Mouse (Mus musculus): ENCODE measurements around the gene Emx2.
A peak's percentile ranks its signal among the peaks of the same experiment; 100 is the strongest.

Emx2 gene

DNA sequence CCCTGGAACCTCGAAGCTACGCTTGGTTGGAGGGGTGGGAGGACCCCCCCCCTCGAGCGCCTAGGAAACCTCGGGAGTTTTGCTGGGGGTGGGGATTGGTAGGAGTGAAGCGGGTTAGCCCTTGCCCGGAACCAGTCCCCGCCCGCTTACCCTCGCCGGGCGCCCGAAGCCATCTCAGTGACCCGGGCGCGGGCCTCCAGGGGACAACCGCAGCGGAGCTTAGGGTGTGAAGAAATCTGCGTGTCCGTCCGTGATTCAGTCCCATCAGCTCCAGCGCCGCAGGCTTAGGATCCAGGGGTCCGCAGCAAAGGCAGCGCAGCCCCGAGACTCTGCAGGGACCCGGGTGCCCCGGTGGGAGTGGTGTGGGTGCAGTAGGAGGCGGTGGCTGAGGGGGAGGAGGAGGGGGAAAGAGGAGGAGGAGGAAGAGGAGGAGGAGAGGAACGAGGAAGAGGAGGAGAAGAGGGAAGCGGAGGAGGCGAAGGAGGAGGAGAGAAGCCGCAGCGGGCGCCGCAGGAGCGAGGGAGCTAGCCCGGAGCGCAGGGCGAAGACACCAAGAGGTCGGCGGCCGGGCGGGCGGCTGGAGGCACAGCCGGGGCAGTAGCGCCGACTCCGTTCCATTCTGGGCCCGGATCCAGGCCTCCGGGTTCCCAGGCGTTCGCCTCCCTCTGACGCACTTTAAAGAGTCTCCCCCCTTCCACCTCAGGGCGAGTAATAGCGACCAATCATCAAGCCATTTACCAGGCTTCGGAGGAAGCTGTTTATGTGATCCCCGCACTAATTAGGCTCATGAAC is at the start of gene Emx2:
Gene Emx2, plus strand, starts transcription at position 422 of the 792 bp plus-strand sequence.
- DNase-seq (ENCODE audit: low spot score in 2 of 2): peak; percentile 48 to 62

GRCm38 (mm10) chr19:59414128-59414527 is 44.0 kb upstream of the Emx2 start:
- DNase-seq (ENCODE audit: low spot score in 2 of 2): no peak

DNA sequence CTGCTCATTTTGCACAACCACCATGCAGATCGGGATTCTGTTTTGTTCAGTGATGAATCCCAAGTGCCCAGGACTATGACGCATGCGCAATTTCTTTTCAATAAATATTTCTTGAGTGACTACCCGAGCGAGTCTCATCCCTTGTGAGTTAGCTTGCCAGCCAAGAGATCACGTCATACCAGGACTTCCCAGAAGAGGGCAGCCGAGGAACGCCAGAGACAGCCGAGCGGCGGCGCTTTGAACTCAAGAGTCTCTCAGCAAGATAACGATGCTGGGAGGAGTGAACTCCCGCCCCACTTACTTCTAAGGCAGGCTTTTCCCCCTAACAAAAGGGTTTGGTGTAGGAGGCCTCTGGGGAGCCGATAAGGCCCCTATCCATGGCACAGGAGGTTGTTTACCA is 40.1 kb upstream of the Emx2 start:
- DNase-seq (ENCODE audit: low spot score in 2 of 2): peak; percentile 97 to 98

DNA sequence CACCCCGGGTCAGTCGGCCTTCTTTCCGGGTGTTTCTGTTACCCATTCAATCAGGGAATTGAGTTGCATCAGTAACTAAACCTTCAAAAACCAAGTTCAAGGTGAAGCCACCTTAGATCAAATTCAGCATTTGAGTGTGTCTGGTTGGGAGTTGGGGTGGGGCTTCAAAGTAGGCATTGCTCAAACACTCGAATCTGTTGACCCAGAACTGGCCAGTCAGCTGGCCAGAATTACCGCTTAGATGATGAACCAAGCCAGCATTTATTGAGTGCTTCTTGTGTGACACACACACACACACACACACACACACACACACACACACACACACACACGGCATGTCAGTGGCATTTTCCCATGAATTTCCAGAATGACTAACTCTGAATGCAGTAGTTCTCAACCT is 39.5 kb upstream of the Emx2 start:
- DNase-seq (ENCODE audit: low spot score in 2 of 2): no peak

GRCm38 (mm10) chr19:59422393-59422792 is 35.8 kb upstream of the Emx2 start:
- DNase-seq (ENCODE audit: low spot score in 2 of 2): no peak

DNA sequence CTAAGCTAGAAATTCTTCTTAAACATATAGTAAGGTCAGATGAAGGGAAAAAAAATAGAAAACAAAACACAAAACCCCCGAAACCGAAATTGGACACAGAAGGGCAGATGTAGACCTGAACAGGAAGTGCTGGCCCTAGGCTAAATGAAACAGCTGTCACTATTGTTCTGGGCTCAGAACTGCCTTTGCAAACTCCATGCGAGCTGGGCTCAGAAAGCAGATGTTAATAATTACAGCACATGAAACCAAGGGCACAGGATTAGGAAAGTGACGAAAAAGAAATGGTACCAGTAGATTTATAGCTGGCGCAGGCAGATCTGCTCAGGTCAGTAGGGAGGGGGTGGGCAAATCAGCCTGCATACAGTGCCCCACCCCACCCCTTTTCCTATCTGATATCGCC is 34.5 kb upstream of the Emx2 start:
- no peak for DNase-seq (ENCODE audit: low spot score in 2 of 2)

DNA sequence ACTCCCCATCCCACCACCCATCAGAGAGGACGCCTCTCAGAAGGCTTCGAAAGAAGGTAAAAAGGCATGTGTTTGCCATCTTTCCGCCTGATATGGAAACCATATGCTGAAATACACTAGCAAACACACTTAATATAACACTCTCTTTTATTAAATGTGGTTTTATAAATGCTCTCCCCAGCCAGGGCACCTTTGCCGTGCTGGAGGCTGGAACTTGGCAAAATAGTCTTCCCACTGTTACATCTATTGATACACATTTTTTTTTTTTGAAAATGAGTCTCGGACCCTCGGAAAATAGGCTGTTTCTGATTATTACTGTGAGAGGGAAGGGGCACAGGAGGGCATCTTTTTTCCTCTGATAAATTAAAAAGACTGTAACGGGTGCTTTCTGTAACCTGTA is 33.2 kb upstream of the Emx2 start:
- DNase-seq (ENCODE audit: low spot score in 2 of 2): no peak

- peak in 1 of 2 experiments; percentile 4 for DNase-seq (ENCODE audit: low spot score in 2 of 2)
These were observed 25.9 kb upstream of the Emx2 start for GRCm38 (mm10) chr19:59432286-59432685.

DNA sequence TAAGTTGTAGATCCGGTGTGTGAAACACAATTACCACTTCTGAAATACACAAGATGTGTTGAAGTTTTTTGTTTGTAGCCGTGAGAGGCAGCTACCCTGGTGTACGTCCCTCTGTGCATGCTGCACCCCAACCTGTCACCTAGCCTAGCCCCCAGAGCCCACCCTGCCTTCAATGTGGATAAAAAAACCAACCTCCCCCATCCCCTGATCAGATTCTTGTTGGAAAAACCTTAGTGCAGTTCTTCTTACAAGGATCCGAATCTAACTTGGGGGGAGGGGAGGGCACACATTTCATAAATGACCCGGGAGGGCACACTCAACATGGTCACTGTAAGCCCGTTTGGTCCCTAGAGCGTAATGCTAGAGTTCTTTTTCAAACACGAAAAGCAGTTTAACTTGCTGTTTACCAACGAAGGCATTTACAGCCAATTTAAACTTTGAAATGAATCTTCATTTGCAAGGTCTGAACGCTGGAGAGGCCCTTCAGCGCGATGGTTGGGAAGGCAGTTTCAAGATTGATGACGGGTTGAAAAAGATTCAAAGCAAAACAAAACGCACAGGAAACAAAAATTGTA is 7.5 kb upstream of the Emx2 start:
- DNase-seq (ENCODE audit: low spot score in 2 of 2): no peak

GRCm38 (mm10) chr19:59451441-59451951 is 6.7 kb upstream of the Emx2 start:
- DNase-seq (ENCODE audit: low spot score in 2 of 2): no peak

GRCm38 (mm10) chr19:59452321-59452720 is 5.9 kb upstream of the Emx2 start:
- DNase-seq (ENCODE audit: low spot score in 2 of 2): no peak

GRCm38 (mm10) chr19:59453591-59453990 is 4.6 kb upstream of the Emx2 start:
- no peak for DNase-seq (ENCODE audit: low spot score in 2 of 2)

- DNase-seq (ENCODE audit: low spot score in 2 of 2): peak; percentile 84 to 87
These were observed 4.0 kb upstream of the Emx2 start for GRCm38 (mm10) chr19:59454196-59454595.

DNA sequence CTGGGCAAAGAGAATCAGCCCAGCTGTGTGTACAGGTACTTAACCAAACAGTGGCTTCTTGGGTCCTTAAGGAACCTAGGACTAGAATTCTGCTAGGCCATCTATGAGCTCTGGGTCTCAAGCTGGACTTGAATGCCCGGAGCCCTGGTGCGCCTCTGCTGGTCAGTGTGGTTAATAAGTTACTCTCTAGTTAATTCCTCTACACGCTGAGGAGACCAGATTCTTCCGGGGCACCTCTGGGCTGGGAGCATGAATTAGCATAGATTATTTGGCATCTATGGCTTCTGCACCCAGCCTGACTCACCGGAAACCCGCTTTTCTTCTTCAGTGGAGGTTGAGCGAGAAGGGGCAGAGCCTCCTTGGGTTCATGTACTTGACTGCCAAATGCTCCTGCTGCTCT is 2.5 kb upstream of the Emx2 start:
- no peak for DNase-seq (ENCODE audit: low spot score in 2 of 2)

DNA sequence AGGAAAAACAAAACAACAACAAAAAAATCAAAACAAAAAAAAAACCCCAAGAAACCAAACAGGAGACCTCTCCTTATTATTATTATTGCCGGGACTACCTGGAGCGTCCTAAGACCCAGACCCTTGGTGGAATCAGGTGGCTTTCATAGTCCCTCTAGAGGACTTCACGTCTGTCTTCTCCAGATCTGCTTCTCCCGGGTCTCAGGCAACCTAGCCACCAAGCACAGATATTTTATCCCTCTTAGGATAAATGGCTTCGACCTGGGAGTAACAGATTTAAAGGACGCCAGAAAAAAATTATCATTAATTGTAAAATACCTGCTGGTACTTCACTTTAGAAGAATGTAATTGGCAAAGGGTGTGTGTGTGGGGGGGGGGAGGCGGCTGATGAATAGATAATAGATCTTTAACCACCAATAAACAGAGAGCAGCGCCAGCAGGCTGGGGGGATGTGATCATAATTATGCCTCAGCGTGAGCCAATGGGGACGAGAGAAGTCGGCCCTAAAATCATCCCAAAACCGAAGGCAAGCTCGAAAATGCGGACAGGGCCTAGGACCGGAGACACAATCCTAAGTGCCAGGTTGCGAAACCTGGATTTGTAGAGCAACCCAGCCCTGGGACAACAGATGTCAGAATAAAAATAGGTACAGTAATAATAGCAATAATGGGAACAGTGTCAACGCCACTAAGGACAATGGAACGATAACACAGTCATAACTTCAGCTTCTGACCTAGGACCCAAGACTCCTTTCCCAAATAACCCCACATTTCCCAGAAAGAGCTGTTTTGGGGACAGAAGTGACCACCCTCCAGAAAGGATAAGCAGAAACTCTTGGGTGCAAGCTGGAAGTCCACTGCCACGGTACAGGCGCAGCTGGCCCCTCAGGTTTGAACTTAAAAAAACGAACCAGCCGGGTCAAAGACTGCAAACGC is 894 bp upstream of the Emx2 start:
- DNase-seq (ENCODE audit: low spot score in 2 of 2): peak in 1 of 2 experiments; percentile 51

DNA sequence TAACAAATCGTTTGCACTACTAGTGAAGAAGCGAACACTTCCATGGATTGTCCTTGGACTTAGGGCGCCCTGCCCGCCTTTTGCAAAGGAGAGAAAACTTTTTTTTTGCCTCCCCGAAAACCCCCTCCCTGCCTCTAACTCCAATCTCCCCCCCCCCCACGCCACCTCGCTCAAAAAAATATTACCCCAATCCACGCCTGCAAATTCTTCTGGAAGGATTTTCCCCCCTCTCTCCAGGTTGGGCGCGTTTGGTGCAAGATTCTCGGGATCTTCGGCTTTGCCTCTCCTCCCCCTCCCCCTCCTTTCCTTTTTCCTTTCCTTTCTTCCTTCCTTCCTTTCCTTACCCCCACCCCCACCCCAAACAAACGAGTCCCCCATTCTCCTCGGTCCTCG is 567 bp downstream of the Emx2 start:
- no peak for DNase-seq (ENCODE audit: low spot score in 2 of 2)

GRCm38 (mm10) chr19:59459158-59459781 is 1.1 kb downstream of the Emx2 start:
- DNase-seq (ENCODE audit: low spot score in 2 of 2): no peak

DNA sequence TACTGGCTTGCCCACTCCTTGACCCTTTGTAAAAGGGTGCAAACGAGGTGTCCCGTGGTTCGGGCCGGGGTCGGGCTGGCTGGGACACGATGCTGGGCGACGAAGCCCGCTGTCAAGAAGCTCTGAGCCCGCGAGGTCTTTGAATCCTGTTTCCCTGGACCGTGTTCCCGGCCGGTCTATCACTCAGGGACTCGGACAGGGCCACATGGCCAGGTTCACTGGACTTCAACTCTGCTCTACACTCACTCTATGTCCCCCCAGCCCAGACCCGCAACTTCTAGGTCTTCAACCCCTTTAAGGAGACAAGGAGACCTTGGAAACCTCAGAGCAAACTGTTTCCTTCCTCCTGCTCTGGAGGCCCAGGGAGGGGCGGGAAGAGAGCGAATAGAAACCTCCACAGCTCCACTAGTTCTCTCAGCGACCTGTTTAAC is 1.7 kb downstream of the Emx2 start:
- no peak for DNase-seq (ENCODE audit: low spot score in 2 of 2)

GRCm38 (mm10) chr19:59460328-59461115 is 2.4 kb downstream of the Emx2 start:
- DNase-seq (ENCODE audit: low spot score in 2 of 2): no peak

DNA sequence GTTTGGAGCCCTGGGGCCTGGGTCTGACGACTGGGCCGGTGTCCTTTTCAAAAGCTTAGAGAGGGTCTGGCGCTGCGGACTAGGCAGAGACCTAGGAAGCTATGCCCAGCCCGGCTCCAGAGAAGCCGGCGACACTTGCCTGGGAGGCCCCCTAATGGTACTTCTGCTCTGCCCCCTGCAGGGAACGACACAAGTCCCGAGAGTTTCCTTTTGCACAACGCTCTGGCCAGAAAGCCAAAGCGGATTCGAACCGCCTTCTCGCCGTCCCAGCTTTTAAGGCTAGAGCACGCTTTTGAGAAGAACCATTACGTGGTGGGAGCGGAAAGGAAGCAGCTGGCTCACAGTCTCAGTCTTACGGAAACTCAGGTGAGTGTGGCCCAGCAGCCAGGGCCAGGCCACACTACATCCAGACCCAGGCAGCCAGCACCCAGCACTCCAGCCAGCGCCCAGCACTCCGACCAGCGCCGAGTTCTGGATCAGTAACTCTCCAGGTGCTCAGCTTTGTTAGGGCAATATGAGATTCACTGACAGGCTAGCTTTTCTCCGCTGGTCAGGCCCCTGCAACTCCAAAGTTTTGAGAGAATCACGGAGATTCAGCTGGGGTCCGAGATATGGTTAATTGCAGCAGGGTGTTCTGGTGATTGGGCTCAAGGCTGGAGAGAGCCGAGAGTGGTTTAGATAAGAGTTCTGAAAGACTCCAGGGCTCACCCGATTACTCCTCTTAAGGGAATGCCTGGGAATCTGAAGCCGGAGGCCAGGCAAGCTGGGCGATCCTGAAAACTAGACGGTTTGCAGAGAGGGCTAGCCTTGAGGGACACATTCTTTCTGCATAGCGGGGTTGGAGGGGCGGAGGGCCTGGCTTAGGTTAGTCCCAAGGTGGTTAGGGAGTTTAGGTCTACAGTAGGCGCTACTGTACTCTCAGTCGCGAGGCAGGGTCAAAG is 3.6 kb downstream of the Emx2 start:
- DNase-seq (ENCODE audit: low spot score in 2 of 2): no peak

All from right cerebral cortex, adult 2 months (tissue).